22 mouse cellular contexts compared by ENCODE assay signal in genomic region chr16:92865314-92865713, GRCm38 (mm10).
"Had no signal": no experiment of that assay in that cellular context is flagged by ENCODE, and none has a peak within 500 bp of the region (broad histone marks: within the 10 kb centered on the region; RNA-seq: fewer than 3 reads in every experiment).

No protein-coding gene starts in this region.

- DNase-seq: lung, adult 18-20 months; lung, embryonic 14.5 days; lung, postnatal 10 days; lung, postnatal 4 days; retina, postnatal 1 day; right cerebral cortex, adult 18-20 months; right cerebral cortex, postnatal 25 days; right cerebral cortex, postnatal 4 days; spleen, adult 18-20 months; thymus, adult 2 months; thymus, postnatal 25 days; thymus, postnatal 4 days had no signal

- H3K4me3 ChIP-seq: liver, embryonic 15.5 days; megakaryocyte, embryonic 14.5 days; midbrain, embryonic 13.5 days; myocyte; neural tube, embryonic 13.5 days; neural tube, embryonic 15.5 days; stomach, embryonic 15.5 days had no signal

- H3K27ac ChIP-seq: liver, embryonic 15.5 days; midbrain, embryonic 13.5 days; neural tube, embryonic 13.5 days; neural tube, embryonic 15.5 days; stomach, embryonic 15.5 days; stomach, postnatal 0 days had no signal

- H3K9ac ChIP-seq: liver, embryonic 15.5 days; lung, embryonic 14.5 days; midbrain, embryonic 13.5 days; neural tube, embryonic 13.5 days; neural tube, embryonic 15.5 days; stomach, embryonic 15.5 days had no signal

- H3K27me3 ChIP-seq: megakaryocyte, embryonic 14.5 days; midbrain, embryonic 13.5 days; neural tube, embryonic 13.5 days; neural tube, embryonic 15.5 days; stomach, embryonic 15.5 days had no signal

- H3K9me3 ChIP-seq: liver, embryonic 15.5 days; megakaryocyte, embryonic 14.5 days; midbrain, embryonic 13.5 days; neural tube, embryonic 13.5 days; neural tube, embryonic 15.5 days; stomach, embryonic 15.5 days had no signal

- ATAC-seq: midbrain, embryonic 13.5 days; midbrain, embryonic 16.5 days had no signal

- H3K4me2 ChIP-seq: liver, embryonic 15.5 days; lung, embryonic 14.5 days; midbrain, embryonic 11.5 days; midbrain, embryonic 13.5 days; neural tube, embryonic 13.5 days; neural tube, embryonic 15.5 days; stomach, embryonic 15.5 days had no signal

- H3K4me1 ChIP-seq: liver, embryonic 15.5 days; midbrain, embryonic 13.5 days; neural tube, embryonic 13.5 days; neural tube, embryonic 15.5 days; stomach, embryonic 15.5 days had no signal

- H3K36me3 ChIP-seq: liver, embryonic 15.5 days; midbrain, embryonic 13.5 days; neural tube, embryonic 13.5 days; neural tube, embryonic 15.5 days; stomach, embryonic 15.5 days had no signal
